Mouse (Mus musculus): ENCODE measurements at regions not wholly inside any gene's neighbourhood (a gene's known extent, or its start where the extent isn't known, plus 50 kb on each side); places are given as distances from the start of the nearest gene placed in this dataset.

GRCm38 (mm10) chr10:117554533-117554932, 74.8 kb upstream of the Cpm start:
- TF ChIP-seq POLR2A (IDR thresholded peaks at IDR 0.05; ENCODE audit: control insufficient read depth, low read depth, low read length), result no peak
- TF ChIP-seq CTCF (IDR thresholded peaks at IDR 0.05; ENCODE audit: control insufficient read depth, insufficient read depth, insufficient replicate concordance, low read depth, low read length), result no peak

Measured in testis, adult 2 months (tissue).